Mouse (Mus musculus) limb, embryonic 15.5 days (tissue): ENCODE results near the gene Nphs2. TPM values are rescaled to one million over a fixed set of nuclear protein-coding genes. Genes with fewer than 3 reads are reported as not detected.
"Not testable (repeated sequence)": the region's sequence is repeated elsewhere in the genome, so short reads cannot be mapped to it uniquely, and the experiment has no call there.

Experiments used
- ATAC-seq: fragments of 200-750 bp; cut with Nextera tagmentation; 2 replicates; pipeline ENCODE4 v1.8.0; 2017; ENCODE audit warnings: low read depth, moderate TSS enrichment; ENCODE audit not compliant: insufficient number of reproducible peaks, low FRiP score, low TSS enrichment
- H3K27ac ChIP-seq: fragments of 300-500 bp; sonication (generic); 2 replicates; pipeline ENCODE4 v1.5.1; 2015; ENCODE audit warnings: moderate library complexity, mild to moderate bottlenecking, inconsistent platforms
- H3K27me3 ChIP-seq: fragments of 300-500 bp; sonication (generic); 2 replicates; pipeline ENCODE4 v1.6.1; 2015; ENCODE audit warnings: inconsistent platforms
- H3K36me3 ChIP-seq: fragments of 300-500 bp; sonication (generic); 2 replicates; pipeline ENCODE4 v1.6.1; 2015; ENCODE audit warnings: inconsistent platforms
- H3K4me1 ChIP-seq: fragments of 300-500 bp; sonication (generic); 2 replicates; pipeline ENCODE4 v1.6.1; 2015; ENCODE audit warnings: inconsistent platforms
- H3K4me2 ChIP-seq: fragments of 300-500 bp; sonication (generic); 2 replicates; pipeline ENCODE4 v1.6.1; 2015; ENCODE audit warnings: mild to moderate bottlenecking, inconsistent platforms
- H3K4me3 ChIP-seq: fragments of 300-500 bp; sonication (generic); 2 replicates; pipeline ENCODE4 v1.5.1; 2015; ENCODE audit warnings: mild to moderate bottlenecking, inconsistent platforms
- H3K9ac ChIP-seq: fragments of 300-500 bp; sonication (generic); 2 replicates; pipeline ENCODE4 v1.6.1; 2015; ENCODE audit warnings: inconsistent platforms
- H3K9me3 ChIP-seq: fragments of 300-500 bp; sonication (generic); 2 replicates; pipeline ENCODE4 v1.6.1; 2016; ENCODE audit warnings: inconsistent platforms
- WGBS: fragments of 180-500 bp; shearing (Covaris S2); methylation state at CpG from one replicate; pipeline ENCODE4 v1.1.7; 2015; 5-methylcytosine and 5-hydroxymethylcytosine counted together
- polyA plus RNA-seq: library from polyadenylated mRNA; unstranded; fragments of >200 nt; fragmentation: Nextera tagmentation; extraction: Ambion mirVana; gene quantifications from 2 replicates; pipeline ENCODE4 v1.2.1, GENCODE M21; 2015

Nphs2 gene
- polyA plus RNA-seq, 1 experiment from 2014 or later, result 0.13 TPM

DNA sequence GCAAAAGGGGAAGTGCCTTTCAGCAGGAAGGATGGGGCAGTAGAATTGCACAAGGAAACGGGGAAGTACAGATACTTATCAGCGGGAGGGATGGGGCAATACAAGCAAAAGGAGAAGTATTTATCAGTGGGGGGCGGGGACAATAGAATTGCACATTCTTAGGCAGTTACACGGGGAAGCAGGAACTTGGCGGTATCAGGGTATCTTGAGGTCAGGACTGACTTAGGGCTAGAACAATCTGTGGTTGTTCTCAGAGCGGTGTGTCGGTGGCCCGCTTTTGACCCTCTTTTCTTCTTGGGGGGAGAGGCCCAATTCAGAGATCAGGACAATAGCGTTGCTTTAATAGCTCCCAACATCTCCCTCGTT is 21.3 kb upstream of the Nphs2 start:
- not testable (repeated sequence) for H3K27ac ChIP-seq, H3K4me2 ChIP-seq, ATAC-seq, H3K36me3 ChIP-seq, H3K4me1 ChIP-seq, H3K4me3 ChIP-seq, H3K27me3 ChIP-seq, H3K9me3 ChIP-seq, H3K9ac ChIP-seq
- 70% methylated on average over 10 of the region's 10 CpGs for WGBS

DNA sequence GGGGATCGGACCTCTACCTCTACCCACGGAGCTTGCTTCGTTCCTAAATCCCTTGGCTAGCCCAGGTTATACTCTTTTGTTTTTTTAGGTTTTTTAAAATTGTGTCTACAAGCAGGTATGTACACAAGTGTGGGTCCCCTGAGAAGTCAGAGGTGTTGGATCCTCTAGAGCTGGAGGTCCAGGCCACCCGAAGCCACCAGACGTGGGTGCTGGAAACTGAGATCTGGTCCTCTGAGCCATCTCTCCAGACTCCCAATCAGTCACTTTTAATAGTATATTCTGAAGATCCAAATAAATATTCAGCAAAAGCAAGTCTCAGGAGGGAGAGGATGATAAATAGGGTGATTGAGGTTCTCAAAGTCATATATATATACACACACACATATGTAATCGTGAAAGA is 20.5 kb upstream of the Nphs2 start:
- H3K36me3 ChIP-seq, result no peaks in the 10 kb centered on the region
- no peak for ATAC-seq
- 88% methylated on average over 6 of the region's 6 CpGs for WGBS
- H3K9ac ChIP-seq, result no peak overlapping the region
- no peaks in the 10 kb centered on the region for H3K9me3 ChIP-seq
- H3K4me1 ChIP-seq, result no peaks in the 10 kb centered on the region
- H3K4me3 ChIP-seq, result no peak overlapping the region
- no peak overlapping the region for H3K4me2 ChIP-seq
- H3K27me3 ChIP-seq, result no peaks in the 10 kb centered on the region
- no peak overlapping the region for H3K27ac ChIP-seq

DNA sequence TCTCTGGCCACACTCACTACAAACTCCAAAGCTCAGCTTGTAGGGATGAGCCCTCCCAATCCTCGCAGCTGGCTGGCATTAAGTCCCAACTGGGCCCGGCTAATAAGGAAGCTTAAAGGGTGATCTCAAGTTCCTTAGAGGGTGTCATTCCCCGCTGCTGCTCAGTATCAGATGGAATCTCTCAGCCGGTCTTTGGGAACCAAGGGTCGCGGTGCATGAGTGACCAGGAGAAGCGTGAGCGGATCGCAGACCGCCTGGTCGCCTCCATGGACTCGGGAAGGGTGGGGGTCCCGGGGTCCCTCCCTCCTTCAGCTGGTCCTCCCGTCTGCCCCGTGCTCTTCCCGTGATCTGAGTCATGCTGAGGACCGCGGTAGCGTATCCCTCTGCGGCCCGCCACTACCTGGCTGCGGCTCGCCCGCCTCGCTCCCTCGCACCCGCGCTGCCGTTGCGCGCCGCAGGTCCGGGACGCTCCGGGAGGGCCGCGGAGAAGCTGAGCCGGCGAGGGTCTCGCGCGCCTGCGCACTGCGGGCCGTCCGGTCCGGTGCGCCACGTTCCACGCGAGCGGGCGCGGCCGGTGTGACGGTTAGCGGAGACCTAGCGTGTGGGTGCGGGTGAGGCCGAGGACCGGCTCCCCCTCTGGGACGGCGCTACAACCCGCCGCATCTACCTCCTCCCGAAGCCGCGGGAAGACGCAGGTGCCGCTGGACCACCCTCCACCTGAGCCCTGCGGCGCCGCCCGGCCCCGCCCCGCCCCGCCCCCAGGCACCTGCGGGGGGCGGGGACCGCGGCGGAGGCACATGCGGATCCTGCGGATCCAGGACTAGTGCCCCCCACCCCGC is 7.4 kb upstream of the Nphs2 start, which contains the start of gene Tdrd5:
TSS of gene Tdrd5 (minus strand) at position 754 of the 839 bp plus-strand sequence.
- under 1% methylated on average over 68 of the region's 85 CpGs for WGBS
- Histone ChIP-seq H3K4me3 (peak within 1 kb of the TSS; percentile 53), H3K9ac (0 out of 2 replicates have a peak within 1 kb of the TSS, but pooled peaks have one; percentile 1), H3K27ac (no peak within 1 kb of the TSS), H3K9me3 (no peaks in the 10 kb centered on the region), H3K4me1 (peaks cover 11% of the 10 kb centered on the region), H3K27me3 (peaks cover 45% of the 10 kb centered on the region), H3K4me2 (peak within 1 kb of the TSS; percentile 97), H3K36me3 (no peaks in the 10 kb centered on the region)
- 0 out of 2 replicates have a peak, but pooled peaks have one; percentile 44 for ATAC-seq

DNA sequence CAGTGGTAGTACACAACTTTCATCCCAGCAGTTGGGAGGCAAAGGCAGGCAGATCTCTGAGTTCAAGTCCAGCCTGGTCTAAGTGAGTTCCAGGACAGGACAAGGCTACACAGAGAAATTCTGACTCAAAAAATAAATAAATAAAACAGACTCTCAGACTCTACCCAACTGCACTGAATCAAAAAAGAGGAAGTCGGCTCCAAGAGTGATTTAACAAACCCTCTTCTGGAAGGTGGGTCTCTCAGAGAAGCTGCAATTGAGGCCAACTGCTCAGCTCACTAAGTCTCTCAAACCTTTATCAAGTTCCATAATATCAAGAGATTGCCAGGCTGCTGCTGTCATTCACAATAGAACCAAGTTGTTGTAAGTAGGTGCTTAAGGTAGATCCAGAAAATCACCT is 1.9 kb upstream of the Nphs2 start:
- Histone ChIP-seq H3K4me2 (no peak overlapping the region), H3K4me1 (peaks cover 6% of the 10 kb centered on the region), H3K9ac (no peak overlapping the region), H3K27me3 (peaks cover 58% of the 10 kb centered on the region), H3K36me3 (no peaks in the 10 kb centered on the region), H3K9me3 (no peaks in the 10 kb centered on the region), H3K4me3 (no peak overlapping the region), H3K27ac (no peak overlapping the region)
- WGBS, result 67% methylated on average over 1 of the region's 1 CpGs
- no peak for ATAC-seq

DNA sequence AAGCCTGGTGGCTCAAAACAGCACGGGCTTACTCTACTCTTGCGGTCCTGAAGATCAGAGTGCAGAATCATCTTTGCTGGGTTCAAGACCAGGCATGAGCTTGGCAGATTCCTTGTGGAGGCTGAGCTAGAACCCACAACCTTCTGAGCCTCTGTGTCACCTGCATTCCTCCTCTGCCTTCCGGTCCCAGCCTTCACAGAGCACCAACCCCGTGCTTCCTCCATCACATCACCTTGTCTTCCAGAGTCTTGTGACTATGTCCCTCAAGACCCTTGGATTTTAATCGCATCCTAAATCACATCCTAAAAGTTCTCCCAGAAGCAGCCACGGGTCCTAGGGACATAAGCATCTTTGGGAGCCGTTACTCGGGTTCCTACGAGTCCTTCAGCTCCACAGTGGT is 12.6 kb downstream of the Nphs2 start:
- no peak for ATAC-seq
- Histone ChIP-seq H3K9ac (no peak overlapping the region), H3K36me3 (no peaks in the 10 kb centered on the region), H3K4me2 (no peak overlapping the region), H3K4me3 (no peak overlapping the region), H3K27me3 (no peaks in the 10 kb centered on the region), H3K27ac (no peak overlapping the region), H3K4me1 (no peaks in the 10 kb centered on the region), H3K9me3 (no peaks in the 10 kb centered on the region)
- WGBS, result 83% methylated on average over 9 of the region's 9 CpGs

DNA sequence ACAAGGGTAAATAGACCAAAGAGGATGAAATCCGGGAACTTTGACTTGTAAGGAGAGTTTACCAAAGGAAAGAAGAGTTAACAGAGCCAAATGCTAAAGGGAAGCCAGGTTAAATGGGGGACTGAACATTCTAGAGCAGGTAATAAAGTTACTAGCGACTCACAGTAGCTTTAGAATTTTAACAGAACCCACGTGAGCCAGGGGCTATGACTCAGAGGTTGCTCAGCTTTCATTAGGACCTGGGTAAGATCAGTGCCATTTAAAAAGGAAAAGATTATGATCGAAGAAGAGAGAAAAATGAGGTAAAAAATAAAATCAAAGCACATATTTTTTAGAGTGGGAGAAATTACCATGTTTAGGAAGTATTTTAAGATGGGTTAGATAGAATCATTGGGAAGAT is 30.3 kb downstream of the Nphs2 start:
- Histone ChIP-seq H3K4me2 (no peak overlapping the region), H3K36me3 (no peaks in the 10 kb centered on the region), H3K4me1 (no peaks in the 10 kb centered on the region), H3K4me3 (no peak overlapping the region), H3K27me3 (no peaks in the 10 kb centered on the region), H3K9ac (no peak overlapping the region), H3K27ac (no peak overlapping the region), H3K9me3 (no peaks in the 10 kb centered on the region)
- WGBS, result 55% methylated on average over 4 of the region's 4 CpGs
- no peak for ATAC-seq

DNA sequence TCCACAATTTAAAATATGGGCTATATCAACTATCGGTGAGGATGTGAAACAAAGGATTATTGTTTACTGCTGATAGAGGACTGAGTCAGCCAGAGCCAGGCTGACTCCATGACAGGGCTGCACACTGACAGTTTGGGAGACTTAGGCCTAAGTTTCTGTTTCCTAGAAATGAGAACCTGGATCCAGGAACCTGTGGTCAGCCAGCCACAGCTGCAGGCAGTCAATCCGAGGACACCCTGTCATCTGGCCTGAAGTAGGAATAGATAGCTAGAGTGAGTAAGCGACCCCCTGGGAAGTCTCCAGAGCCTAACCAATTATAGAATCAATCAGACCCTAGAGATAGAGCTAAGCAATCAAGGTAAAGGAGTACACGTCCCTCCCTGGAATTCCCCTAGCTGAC is 33.9 kb downstream of the Nphs2 start:
- Histone ChIP-seq H3K36me3 (no peaks in the 10 kb centered on the region), H3K4me3 (no peak overlapping the region), H3K9ac (no peak overlapping the region), H3K4me1 (no peaks in the 10 kb centered on the region), H3K4me2 (no peak overlapping the region), H3K27ac (no peak overlapping the region), H3K9me3 (no peaks in the 10 kb centered on the region), H3K27me3 (no peaks in the 10 kb centered on the region)
- 74% methylated on average over 4 of the region's 4 CpGs for WGBS
- ATAC-seq, result no peak

DNA sequence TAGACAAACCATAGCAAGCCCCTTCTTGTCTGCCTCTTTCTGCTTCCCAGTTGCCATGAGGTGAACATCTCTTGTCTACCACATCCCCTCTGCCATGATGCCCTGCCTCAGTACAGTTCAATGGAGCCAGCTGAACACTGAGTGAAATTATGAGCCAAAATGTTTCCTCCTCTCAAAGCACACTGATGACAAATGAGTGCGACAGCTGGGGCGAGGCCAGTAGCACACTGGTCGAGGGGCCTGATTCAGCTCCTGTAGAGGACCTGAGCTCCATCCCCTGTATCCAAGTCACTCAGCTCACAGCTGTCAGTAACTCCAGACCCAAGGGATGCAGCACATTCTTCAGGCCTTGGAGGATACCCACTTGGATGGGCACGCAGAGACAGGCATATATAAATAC is 35.1 kb downstream of the Nphs2 start:
- ATAC-seq, result no peak
- no peak overlapping the region for H3K9ac ChIP-seq
- no peak overlapping the region for H3K4me3 ChIP-seq
- H3K4me1 ChIP-seq, result no peaks in the 10 kb centered on the region
- no peak overlapping the region for H3K4me2 ChIP-seq
- 86% methylated on average over 4 of the region's 4 CpGs for WGBS
- H3K27ac ChIP-seq, result no peak overlapping the region
- H3K36me3 ChIP-seq, result no peaks in the 10 kb centered on the region
- no peaks in the 10 kb centered on the region for H3K27me3 ChIP-seq
- H3K9me3 ChIP-seq, result no peaks in the 10 kb centered on the region

DNA sequence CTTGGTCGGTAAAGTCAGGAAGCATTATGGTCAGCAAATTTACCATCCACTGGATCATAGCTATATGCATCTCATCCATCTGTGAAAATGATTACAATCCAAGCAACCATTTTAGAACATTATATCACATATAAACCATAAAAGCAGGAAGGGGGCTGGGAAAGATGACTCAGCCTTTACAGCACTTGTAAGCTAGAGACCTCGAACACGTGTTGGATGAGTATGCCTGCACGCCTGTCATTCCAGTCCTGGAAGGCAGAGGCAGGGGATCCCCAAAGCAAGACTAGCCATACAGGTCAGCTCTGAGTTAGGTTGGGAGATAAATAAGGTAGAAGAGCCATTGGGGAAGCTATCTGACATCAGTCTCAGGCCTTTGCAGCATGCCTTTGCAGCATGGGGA is 38.5 kb downstream of the Nphs2 start:
- H3K27me3 ChIP-seq, result no peaks in the 10 kb centered on the region
- H3K27ac ChIP-seq, result no peak overlapping the region
- H3K4me3 ChIP-seq, result no peak overlapping the region
- 74% methylated on average over 4 of the region's 4 CpGs for WGBS
- no peaks in the 10 kb centered on the region for H3K36me3 ChIP-seq
- ATAC-seq, result no peak
- H3K4me1 ChIP-seq, result no peaks in the 10 kb centered on the region
- no peaks in the 10 kb centered on the region for H3K9me3 ChIP-seq
- H3K9ac ChIP-seq, result no peak overlapping the region
- no peak overlapping the region for H3K4me2 ChIP-seq

DNA sequence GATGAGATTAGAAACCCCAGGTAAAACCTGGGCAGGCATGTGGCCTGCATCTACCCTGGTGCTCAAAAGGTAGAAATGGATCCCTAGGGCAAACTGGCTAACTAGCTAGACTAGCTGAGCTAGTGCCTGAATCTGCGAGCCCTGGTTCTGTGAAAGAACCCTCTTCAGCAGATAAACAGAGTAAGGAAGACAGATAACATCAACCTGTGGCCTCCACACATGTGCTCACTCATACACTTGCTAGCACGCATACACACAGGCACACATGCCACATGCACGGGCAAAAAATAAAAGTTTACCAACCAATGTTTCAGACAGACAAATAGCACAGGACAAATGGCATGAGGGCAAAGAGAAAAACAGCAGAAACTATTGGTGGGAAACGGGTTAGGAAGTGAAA is 39.9 kb downstream of the Nphs2 start:
- H3K4me1 ChIP-seq, result no peaks in the 10 kb centered on the region
- H3K36me3 ChIP-seq, result no peaks in the 10 kb centered on the region
- no peaks in the 10 kb centered on the region for H3K9me3 ChIP-seq
- no peak overlapping the region for H3K9ac ChIP-seq
- H3K4me2 ChIP-seq, result no peak overlapping the region
- no peak for ATAC-seq
- H3K4me3 ChIP-seq, result no peak overlapping the region
- WGBS, result 85% methylated on average over 4 of the region's 4 CpGs
- no peak overlapping the region for H3K27ac ChIP-seq
- no peaks in the 10 kb centered on the region for H3K27me3 ChIP-seq

DNA sequence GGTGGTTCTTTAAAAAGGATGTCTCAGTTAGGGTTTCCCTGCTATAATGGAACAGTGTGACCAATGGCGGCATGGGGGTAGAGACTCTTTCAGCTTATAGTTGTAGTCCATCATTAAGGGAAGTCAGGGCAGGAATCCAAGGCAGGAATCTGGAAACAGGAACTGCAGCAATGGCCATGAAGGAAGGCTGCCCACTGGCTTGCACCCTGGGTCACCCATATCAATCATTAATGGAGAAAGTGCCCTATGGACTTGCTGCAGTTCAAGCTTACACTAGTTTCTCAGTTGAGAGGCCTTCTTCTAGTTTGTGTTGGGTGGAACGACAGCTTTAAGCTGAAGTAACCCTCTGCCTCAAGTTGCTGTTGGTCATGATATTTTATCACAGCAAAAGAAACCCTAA is 41.9 kb downstream of the Nphs2 start:
- H3K36me3 ChIP-seq, result no peaks in the 10 kb centered on the region

DNA sequence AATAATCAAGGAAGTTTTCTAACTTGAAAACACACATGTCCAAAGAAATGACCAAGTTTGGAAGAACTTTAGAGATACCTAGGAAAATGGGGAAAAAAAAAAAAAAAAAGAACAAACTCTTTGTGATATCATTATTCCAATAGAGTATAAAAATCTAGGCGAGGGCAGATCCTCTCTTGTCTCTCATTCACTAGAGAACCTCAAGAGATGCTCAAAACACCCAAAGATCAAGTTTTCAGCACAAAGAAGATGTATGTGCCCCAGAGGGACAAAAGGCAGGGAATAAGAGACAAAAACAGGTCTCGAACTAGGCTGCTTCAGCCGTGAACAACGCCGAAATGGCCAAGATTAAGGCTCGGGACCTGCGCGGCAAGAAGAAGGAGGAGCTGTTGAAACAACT is 55.2 kb downstream of the Nphs2 start, which contains the start of gene Gm2000:
TSS of gene Gm2000 (plus strand) at position 301 of the 400 bp plus-strand sequence.
- Histone ChIP-seq H3K4me3 (no peak within 1 kb of the TSS), H3K27me3 (no peaks in the 10 kb centered on the region), H3K4me1 (no peaks in the 10 kb centered on the region), H3K9me3 (no peaks in the 10 kb centered on the region), H3K4me2 (no peak within 1 kb of the TSS), H3K27ac (no peak within 1 kb of the TSS), H3K36me3 (no peaks in the 10 kb centered on the region), H3K9ac (no peak within 1 kb of the TSS)
- no peak for ATAC-seq
- 88% methylated on average over 8 of the region's 8 CpGs for WGBS

More for the DNA sequence above, 41.9 kb downstream of the Nphs2 start:
- H3K9me3 ChIP-seq, result no peaks in the 10 kb centered on the region
- no peak overlapping the region for H3K27ac ChIP-seq
- H3K4me2 ChIP-seq, result no peak overlapping the region
- no peak for ATAC-seq
- H3K4me3 ChIP-seq, result no peak overlapping the region
- 85% methylated on average over 2 of the region's 2 CpGs for WGBS
- no peaks in the 10 kb centered on the region for H3K27me3 ChIP-seq
- H3K9ac ChIP-seq, result no peak overlapping the region
- no peaks in the 10 kb centered on the region for H3K4me1 ChIP-seq
